Mouse (Mus musculus) bone marrow macrophage, adult 2 months (primary cell): ENCODE results near the gene Fam81a.

ENCODE experiments used
- CTCF ChIP-seq: IDR thresholded peaks from 2 replicates; pipeline ENCODE4 v1.5.1; 2012; ENCODE audit warnings: low read depth, mild to moderate bottlenecking, low read length, moderate library complexity
- POLR2A ChIP-seq: IDR thresholded peaks from 2 replicates; pipeline ENCODE4 v1.6.1; 2012; ENCODE audit warnings: mild to moderate bottlenecking, low read depth, low read length, borderline replicate concordance

GRCm38 (mm10) chr9:70147618-70148017 is 5.3 kb upstream of the Fam81a start:
- no peak for TF ChIP-seq CTCF
- no peak for TF ChIP-seq POLR2A
